ENCODE assay signal across 12 mouse cellular contexts in the genomic region with DNA sequence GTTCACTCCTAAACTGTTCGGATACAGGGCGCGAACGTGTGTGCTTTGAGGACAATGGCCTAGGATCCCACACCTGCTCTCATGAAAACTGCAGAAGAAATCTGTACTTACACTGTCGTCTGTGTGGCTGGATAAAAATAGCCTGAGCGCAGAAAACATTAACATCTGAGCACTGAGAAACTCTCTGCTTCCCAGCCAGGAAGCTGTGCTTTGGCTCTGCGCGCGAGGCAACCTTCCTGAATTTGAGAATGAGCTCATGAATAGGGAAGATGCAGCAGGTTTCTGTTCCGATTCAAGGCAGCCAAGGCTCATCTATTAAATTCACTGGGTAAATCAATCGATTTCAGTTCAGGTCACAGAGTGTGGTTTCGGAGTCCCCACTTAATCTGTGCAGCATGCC.
DNase-seq lines count a peak whose midpoint lies in the region; ATAC-seq and TF ChIP-seq lines count a peak whose summit lies in the region.
"Had no signal": no experiment of that assay in that cellular context is flagged by ENCODE, and none has a peak within 500 bp of the region (broad histone marks: within the 10 kb centered on the region; RNA-seq: fewer than 3 reads in every experiment).

No protein-coding gene starts in this region.

- H3K27me3 ChIP-seq in forebrain, embryonic 14.5 days (replicated peaks; ENCODE audit: control insufficient read depth, insufficient read depth, low read length) = no peaks in the 10 kb centered on the region
- no peaks in the 10 kb centered on the region for H3K27me3 ChIP-seq in forebrain, embryonic 10.5 days (ENCODE audit: poor library complexity, severe bottlenecking)
- no peaks in the 10 kb centered on the region for H3K27me3 ChIP-seq in midbrain, embryonic 16.5 days (ENCODE audit: control insufficient read depth, insufficient read depth, low read depth, low read length)
- H3K27me3 ChIP-seq: heart, embryonic 13.5 days had no signal

- no peak overlapping the region for H3K4me2 ChIP-seq in forebrain, embryonic 14.5 days (ENCODE audit: low read length)
- H3K4me2 ChIP-seq in midbrain, embryonic 16.5 days (ENCODE audit: low read length) = no peak overlapping the region
- H3K4me2 ChIP-seq: heart, embryonic 13.5 days had no signal

- H3K9ac ChIP-seq in forebrain, embryonic 14.5 days (ENCODE audit: low read length) = no peak overlapping the region
- H3K9ac ChIP-seq in midbrain, embryonic 16.5 days (ENCODE audit: low read depth, low read length) = no peak overlapping the region
- H3K9ac ChIP-seq: heart, embryonic 13.5 days; liver, postnatal 0 days had no signal

- peak; percentile 34 for DNase-seq in forebrain, embryonic 14.5 days (ENCODE audit: low spot score)
- DNase-seq in forebrain, embryonic 10.5 days (ENCODE audit: extremely low spot score, low spot score) = no peak
- DNase-seq in brain, embryonic 14.5 days (ENCODE audit: low read depth) = peak; percentile 54
- DNase-seq in layer of hippocampus, adult 8-10 months (ENCODE audit: low spot score in 2 of 2) = peak; percentile 48 to 50
- no peak for DNase-seq in lung, postnatal 25 days (ENCODE audit: low spot score)
- no peak for DNase-seq in lung, postnatal 14 days
- DNase-seq in heart, adult 18-20 months = no peak
- DNase-seq: adrenal gland, postnatal 25 days; embryo, embryonic 11 days; liver, postnatal 0 days had no signal

- no peaks in the 10 kb centered on the region for H3K4me1 ChIP-seq in forebrain, embryonic 14.5 days (ENCODE audit: control insufficient read depth, insufficient read depth, low read length)
- H3K4me1 ChIP-seq in forebrain, embryonic 10.5 days = no peaks in the 10 kb centered on the region
- no peaks in the 10 kb centered on the region for H3K4me1 ChIP-seq in midbrain, embryonic 16.5 days (ENCODE audit: control insufficient read depth, insufficient read depth, low read length)
- H3K4me1 ChIP-seq: heart, embryonic 13.5 days had no signal

- no peak for ATAC-seq in forebrain, embryonic 14.5 days
- no peak for ATAC-seq in midbrain, embryonic 16.5 days
- ATAC-seq: liver, postnatal 0 days had no signal

- no peak for TF ChIP-seq POLR2A in brain, embryonic 14.5 days (IDR thresholded peaks at IDR 0.05; ENCODE audit: borderline replicate concordance, extremely low read depth, insufficient read depth, insufficient read length, poor library complexity, severe bottlenecking)

- TF ChIP-seq CTCF in brain, embryonic 14.5 days (IDR thresholded peaks at IDR 0.05; ENCODE audit: borderline replicate concordance, extremely low read depth, insufficient read depth, insufficient read length) = no peak

- no peak overlapping the region for H3K4me3 ChIP-seq in forebrain, embryonic 14.5 days (ENCODE audit: low read depth, low read length)
- H3K4me3 ChIP-seq in forebrain, embryonic 10.5 days = no peak overlapping the region
- H3K4me3 ChIP-seq in midbrain, embryonic 16.5 days (ENCODE audit: low read depth, low read length) = no peak overlapping the region
- H3K4me3 ChIP-seq: heart, embryonic 13.5 days had no signal

- no peak overlapping the region for H3K27ac ChIP-seq in forebrain, embryonic 14.5 days (ENCODE audit: low read depth, low read length)
- H3K27ac ChIP-seq in forebrain, embryonic 10.5 days = no peak overlapping the region
- 0 out of 2 replicates have a peak overlapping the region, but pooled peaks have one; percentile 10 for H3K27ac ChIP-seq in midbrain, embryonic 16.5 days (ENCODE audit: low read length)
- H3K27ac ChIP-seq: heart, embryonic 13.5 days had no signal

- no peaks in the 10 kb centered on the region for H3K36me3 ChIP-seq in forebrain, embryonic 14.5 days (ENCODE audit: control insufficient read depth, insufficient read depth, low read length)
- H3K36me3 ChIP-seq in forebrain, embryonic 10.5 days (replicated peaks) = no peaks in the 10 kb centered on the region
- H3K36me3 ChIP-seq in midbrain, embryonic 16.5 days (ENCODE audit: control insufficient read depth, insufficient read depth, low read length) = no peaks in the 10 kb centered on the region
- H3K36me3 ChIP-seq: heart, embryonic 13.5 days had no signal

- WGBS in forebrain, embryonic 14.5 days = 78% methylated on average over 12 of the region's 12 CpGs
- WGBS in forebrain, embryonic 10.5 days = 92% methylated on average over 12 of the region's 12 CpGs
- WGBS in midbrain, embryonic 16.5 days = 50% methylated on average over 12 of the region's 12 CpGs

- no peaks in the 10 kb centered on the region for H3K9me3 ChIP-seq in forebrain, embryonic 14.5 days (replicated peaks; ENCODE audit: control insufficient read depth, low read length)
- H3K9me3 ChIP-seq in forebrain, embryonic 10.5 days = no peaks in the 10 kb centered on the region
- H3K9me3 ChIP-seq in midbrain, embryonic 16.5 days (replicated peaks; ENCODE audit: control insufficient read depth, low read length, poor library complexity, severe bottlenecking) = no peaks in the 10 kb centered on the region
- H3K9me3 ChIP-seq: heart, embryonic 13.5 days had no signal

Comparison
In these comparisons a context has a peak if more than half of its experiments do, and no peak if none do; other contexts are left out.
1. DNase-seq: peak in forebrain, embryonic 14.5 days (single experiment), brain, embryonic 14.5 days (single experiment) and layer of hippocampus, adult 8-10 months (2 of 2); none in forebrain, embryonic 10.5 days (single experiment), lung, postnatal 25 days (single experiment), lung, postnatal 14 days (single experiment) and heart, adult 18-20 months (0 of 2).